Mouse (Mus musculus): Measurements from ENCODE around the gene Phf21a.

Phf21a gene

DNA sequence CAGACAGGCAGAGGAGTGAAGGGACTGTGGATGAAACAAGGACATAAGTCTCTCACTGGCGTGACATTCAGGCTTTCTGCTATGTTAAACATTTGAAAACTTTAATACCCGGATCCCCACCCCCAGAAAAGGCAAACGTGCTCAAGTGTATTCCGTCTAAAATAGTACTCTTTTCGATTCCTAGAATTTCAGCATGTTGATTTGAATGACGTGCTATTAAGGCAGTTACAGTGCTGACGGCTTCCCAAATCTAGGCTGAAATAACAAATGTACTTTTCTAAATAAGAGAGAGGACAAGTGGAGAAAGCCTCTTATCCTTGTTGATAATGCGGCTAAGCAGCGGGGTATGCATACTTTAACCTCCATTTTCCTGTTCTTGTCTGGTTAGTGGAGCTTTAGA lies 137.1 kb downstream of the Phf21a start:
- DNase-seq (ENCODE audit: low spot score in 2 of 2) = no peak

DNA sequence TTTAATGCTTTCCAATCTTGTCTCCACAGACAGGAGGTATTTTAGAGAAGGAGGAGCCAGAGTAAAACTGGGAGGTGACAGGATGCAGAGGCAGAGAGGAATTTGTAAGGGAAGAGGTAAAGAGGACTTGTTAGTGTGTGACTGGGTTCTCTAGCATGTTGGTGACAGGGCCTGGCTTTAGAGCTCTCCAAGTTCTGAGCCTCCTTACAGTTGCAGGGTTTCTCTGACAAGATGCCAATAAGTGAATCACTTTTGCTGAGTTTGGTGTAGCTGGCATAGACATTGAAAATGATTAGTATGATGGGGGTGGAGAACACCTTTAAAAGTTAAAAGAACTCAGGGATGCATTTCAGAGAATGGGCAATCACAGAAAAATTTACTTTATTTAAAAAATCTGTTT lies 138.8 kb downstream of the Phf21a start:
- no peak for DNase-seq (ENCODE audit: low spot score in 2 of 2)

DNA sequence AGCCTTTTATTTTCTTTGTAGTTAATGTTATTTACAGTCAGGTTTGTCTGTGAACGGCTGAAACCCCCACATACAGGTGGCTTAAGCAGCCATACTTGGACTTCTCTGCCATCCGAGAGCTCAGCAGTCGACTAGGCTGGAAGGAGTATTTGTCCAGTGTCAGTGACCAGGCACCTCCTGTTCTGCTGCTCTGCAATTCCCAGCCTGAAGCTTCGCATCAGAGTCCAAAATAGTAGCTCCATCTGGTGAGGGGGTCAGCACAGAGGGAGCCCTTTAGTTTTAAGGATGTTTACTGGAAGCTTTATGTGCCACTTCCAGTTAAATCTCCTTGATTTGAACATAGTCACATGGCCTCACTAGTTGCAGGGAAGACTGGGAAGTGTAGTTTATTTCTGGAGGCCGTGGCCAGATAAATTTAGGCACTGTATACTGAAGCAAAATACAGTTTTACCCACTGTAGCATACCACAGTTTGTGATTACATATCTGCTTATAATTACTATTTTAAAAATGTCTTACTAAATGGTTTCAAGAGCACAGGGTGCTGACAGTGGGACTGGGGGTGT lies 141.9 kb downstream of the Phf21a start:
- DNase-seq (ENCODE audit: low spot score in 2 of 2) = no peak

DNA sequence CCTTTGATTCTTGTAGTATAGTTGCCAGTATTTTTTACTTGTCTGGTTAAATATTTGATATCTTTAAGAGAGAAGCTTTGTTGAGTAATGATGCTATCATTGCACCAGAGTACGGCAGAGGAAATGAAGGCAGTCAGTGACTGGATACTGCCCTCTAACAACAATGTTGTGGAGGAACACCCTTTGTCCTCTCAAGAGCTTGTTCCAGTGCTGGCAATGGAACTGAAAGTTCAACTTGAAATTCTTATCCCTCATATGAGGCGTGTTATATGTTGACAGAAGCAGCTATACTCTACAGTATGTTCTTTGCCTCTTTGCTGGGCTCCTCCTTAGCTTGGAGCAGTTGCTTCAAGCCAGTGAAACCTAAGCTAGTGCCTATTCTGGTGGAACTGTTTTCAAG lies 147.4 kb downstream of the Phf21a start:
- no peak for DNase-seq (ENCODE audit: low spot score in 2 of 2)

DNA sequence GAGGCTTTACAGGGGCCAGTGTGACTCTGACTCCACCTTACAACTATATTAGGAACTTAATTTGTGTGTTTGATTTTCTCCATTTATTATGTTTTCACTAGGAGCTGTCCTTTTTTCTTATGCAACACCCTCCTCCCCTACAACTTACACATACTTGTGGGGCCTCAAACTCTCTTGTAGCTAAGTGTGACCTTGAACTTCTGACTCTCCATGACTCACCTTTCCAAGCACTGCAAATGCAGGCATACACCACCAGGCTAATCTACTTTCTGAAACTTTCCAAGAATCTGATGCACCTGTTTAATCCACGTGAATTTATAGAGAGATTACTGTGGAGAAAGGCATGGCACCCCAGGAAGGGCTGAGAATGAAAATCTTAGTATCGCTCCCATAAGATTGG lies 147.9 kb downstream of the Phf21a start:
- no peak for DNase-seq (ENCODE audit: low spot score in 2 of 2)

DNA sequence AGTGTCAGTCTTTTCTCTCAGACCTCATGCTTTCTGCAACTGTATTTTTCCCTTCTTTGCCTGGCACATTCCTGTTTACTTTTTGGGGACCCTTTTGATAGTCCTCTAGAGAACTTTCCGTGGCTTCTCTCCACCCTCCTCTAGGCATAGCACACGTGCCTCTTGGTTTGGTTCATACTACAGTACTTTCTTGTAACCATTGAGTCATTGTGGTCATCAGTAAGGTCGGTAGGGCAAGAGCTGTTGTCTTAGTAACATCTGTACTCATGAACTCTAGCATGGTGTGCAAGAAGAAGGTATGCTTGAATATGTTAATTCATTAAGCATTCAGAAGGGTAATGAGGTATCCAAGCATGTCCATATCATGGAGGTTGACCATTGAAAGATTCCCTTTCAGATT lies 148.4 kb downstream of the Phf21a start:
- DNase-seq (ENCODE audit: low spot score in 2 of 2) = no peak

DNA sequence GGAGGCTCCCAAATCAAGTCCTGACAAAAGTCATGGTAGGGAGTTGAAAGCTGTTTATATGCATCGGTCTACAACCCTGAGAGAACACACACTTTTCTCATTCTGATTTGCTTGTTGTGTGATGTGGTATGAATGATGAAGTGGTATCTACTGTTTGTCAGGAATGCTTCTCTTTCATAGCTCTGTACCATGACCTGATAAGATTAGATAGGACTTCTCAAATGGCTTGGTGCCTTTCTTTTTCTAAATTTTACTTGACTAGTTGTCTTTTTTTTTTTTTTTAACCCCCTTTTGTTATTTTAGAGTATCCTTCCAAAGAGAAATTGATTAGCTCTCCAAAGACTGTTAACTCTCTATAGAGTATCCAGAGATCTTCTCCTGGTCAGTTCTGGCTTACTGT lies 153.2 kb downstream of the Phf21a start:
- DNase-seq (ENCODE audit: low spot score in 2 of 2) = no peak

DNA sequence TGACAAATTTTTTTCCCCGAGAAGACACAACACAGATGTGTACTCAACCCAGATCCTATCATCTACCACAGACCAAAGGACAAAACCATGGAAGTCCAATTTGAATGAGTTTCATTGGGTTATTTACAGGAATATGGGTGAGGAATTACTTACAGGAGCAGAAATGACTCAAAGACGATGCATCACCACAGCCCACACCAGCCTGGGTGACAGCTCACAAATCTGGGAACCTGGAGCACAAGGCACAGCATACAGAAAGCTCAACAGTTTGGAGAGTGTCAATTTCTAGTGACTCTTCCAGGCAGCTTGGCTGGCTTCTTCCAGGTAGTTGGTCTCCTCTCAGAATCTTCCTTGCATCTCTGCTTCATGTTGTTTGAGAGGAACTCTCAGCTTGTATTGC lies 154.8 kb downstream of the Phf21a start:
- DNase-seq (ENCODE audit: low spot score in 2 of 2) = no peak

DNA sequence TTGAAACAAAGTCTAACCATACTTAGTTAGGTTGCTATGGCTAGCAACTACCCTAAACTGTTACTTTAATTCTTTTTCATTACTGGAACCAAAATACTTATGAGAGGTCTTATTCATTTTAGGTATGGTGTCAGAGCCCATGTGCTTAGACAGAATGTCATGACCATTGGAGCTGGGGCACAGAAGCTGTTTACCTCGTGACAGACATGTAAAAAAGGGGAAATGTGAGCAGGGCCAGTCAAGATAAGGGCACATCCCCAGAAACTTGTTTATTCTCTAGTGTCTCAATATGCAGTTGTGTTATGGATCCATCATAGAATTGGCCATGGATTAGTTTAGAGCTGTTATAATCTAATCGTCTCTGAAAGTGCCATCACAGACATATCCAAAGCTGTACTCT lies 157.6 kb downstream of the Phf21a start:
- DNase-seq (ENCODE audit: low spot score in 2 of 2) = peak in 1 of 2 experiments; percentile 3

DNA sequence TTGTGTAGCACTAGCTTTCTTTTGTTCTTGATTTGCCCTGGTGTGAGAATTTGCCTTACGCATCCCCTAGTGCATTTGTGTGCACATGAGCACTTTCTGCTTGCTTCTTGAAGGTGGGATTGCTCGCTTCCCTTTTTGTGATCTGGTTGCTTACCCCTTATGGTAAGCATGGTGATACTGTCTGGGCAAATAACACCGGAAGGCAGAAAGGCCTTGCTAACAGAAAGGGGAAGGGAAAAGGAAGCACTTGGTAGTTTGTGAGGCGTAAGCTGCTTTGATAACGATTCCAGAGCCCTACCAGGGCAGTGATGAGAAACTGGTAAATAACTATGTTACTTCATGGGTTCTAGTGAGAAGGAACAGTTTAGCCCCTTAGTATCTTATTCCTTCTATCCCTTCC lies 160.9 kb downstream of the Phf21a start:
- DNase-seq (ENCODE audit: low spot score in 2 of 2) = peak; percentile 54 to 55

DNA sequence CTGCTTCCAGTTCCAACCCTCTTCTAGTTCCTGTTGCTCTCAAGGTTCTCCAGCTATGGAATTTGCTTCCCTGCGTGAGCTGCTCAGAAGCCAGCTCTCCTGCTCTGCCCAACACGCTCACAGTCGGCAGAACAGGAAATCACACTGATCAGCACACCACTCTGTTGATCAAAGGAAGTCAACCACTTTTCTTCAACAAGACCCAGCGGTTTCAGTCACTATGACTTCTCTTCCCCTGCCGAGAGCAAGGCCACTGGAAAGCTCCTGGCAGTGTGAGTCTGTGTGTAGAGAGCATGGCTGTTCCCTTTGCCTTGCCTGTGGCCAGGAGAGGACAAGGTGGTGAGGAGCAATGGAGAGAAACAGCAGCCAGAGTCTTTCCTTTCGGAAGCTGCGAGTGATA lies 163.2 kb downstream of the Phf21a start:
- no peak for DNase-seq (ENCODE audit: low spot score in 2 of 2)

DNA sequence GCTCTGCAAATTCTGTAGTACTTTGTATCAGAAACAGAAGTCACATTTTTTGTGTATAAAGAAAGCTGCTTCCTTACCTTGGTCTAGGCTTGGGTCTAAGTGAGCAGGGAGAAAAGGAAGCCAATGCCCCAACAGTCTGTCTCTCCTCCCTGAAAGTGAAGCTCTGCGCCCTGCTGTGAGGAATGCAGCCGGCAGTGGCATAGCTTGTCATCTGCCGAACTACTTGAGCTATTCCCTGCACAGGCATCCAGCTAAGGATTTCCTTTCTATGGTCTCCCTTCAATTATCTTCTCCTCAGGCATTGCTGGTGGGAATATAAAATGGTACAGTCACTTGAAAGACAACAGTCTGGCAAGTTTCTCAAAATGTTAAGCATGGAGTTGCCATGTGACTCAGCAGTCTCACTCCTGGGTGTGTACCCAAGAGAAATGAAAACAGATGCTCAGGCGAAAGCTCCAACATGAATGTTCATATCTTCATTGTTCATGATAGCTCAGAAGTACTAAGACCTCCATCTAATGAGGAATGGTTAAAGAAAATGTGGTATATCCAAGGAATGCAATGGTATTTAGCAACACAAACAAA lies 164.5 kb downstream of the Phf21a start:
- DNase-seq (ENCODE audit: low spot score in 2 of 2) = no peak

DNA sequence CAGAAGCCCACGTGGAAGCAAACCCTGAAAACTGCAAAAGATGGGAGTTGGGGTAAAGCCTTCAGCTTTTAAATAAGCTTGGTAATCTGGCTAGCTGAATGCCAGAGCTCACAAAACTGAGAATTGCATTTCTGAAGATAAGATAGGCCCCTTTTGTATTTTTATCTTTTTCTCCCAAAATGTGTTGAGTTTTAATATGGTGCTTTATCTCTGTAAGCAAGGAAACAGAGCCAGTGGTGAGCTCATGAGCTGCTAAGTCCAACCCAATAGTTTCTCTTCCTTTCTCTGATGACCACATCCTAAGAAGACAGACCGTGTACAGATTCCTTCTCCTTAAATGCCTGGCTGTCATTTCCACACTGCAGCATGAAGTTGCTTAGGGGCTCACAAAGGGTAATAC lies 167.0 kb downstream of the Phf21a start:
- DNase-seq (ENCODE audit: low spot score in 2 of 2) = no peak

DNA sequence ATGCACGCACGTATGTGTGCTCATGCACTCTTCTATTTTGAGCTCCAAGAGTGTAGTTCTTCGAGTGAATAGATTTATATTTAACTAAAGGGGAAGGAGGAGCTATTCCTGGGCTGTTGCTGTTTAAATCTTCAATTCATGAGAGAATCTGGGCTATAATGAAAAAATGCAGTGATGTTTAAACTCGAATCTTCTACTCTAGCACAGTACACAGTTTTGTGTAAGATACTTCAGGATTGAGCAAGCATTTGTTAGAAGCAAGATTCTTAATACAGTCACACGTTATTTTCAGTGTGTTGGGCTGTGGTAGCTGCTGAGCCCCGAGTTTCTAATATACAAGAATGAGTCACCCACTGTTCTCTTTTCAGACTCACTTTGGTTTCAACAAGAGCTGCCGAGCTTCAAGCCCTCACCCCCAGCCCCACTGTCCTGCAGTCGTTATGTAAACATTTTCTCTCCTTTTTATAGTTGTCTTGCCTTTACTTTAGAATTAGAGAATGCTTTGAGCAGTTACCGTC lies 173.2 kb downstream of the Phf21a start:
- DNase-seq (ENCODE audit: low spot score in 2 of 2) = no peak

DNA sequence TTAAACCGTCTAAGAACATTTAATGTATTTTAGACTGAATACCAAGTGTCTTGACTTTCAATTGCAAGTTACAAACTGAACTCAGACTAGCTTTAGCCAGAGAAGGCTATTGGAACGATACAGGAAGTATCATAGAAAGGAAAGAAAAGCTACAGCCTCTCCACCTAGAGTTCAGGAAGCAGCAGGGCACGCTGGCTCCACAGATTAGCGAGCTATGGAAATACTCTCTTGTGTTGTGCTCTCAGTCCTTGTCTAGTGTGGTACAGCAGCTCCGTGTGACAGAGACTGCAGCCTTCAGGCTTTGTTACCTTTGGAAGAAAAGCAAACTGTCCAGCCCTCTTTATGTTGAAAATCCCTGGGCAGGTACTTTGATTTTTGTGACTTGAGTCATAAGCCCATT lies 176.3 kb downstream of the Phf21a start:
- DNase-seq (ENCODE audit: low spot score in 2 of 2) = no peak

DNA sequence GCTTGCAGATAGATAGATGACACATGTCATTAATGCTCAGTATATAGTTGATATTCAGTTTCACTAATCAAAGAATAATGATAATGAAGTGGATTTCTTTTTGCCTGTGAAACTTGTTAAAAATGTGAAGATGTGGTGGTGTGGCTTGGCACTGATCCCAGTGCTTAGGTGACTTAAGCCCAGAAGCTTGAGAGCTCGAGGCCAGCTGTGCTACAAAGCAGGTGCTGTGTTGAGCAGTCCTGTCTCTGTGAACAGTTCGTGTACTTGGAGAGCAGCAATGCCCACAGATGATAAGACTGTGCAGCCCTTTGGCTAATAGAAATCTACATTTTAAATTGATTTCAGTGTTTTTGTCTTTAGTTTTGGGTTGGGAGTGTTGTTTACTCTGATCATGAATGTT lies 179.6 kb downstream of the Phf21a start:
- no peak for DNase-seq (ENCODE audit: low spot score in 2 of 2)

DNA sequence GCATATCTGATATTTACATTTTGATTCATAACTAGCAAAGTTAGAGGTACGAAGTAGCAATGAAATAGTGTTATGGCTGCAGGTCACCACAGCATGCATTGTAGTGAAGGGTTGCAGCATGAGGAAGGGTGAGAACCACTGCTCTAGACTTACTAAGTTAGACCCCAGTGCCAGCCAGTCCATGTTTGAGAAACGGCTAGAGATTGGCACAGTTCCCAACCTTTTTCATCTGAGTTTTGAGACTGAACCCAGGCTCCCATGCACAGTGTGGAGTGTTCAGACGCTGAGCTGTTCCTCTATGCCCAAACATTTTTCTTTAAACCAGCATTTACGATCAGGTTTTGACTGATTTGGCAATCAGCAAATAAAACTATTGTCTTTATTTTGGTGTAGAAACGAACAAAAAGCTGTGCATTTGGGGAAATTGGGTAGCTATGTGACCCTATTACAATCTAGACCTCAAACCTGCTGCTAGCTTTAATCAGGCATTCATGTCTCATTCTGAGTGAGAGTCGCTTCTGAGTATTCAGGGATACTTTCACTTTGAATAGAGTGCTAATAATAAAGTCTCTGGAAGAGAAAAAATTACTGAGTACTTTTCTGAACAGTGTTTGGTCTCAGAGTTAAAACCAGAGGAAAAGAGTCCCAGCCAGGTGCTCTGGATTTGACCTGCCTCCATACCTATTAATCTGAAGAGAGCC lies 180.3 kb downstream of the Phf21a start:
- DNase-seq (ENCODE audit: low spot score in 2 of 2) = no peak

DNA sequence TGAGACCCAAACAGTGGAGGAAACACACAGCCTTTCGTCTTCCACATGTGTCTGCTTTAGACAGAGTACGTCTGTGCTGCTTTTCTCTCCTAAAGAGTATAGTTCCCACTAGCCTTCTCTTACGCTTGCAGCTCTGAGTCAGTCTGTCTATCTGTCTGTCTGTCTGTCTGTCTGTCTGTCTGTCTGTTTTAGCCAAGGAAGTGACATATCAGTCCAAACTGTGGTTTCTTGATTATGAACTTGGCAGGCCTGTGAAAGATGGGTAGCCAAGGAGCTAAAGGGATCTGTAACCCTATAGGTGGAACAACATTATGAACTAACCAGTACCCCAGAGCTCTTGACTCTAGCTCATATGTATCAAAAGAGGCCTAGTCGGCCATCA lies 180.9 kb downstream of the Phf21a start:
- no peak for DNase-seq (ENCODE audit: low spot score in 2 of 2)

DNA sequence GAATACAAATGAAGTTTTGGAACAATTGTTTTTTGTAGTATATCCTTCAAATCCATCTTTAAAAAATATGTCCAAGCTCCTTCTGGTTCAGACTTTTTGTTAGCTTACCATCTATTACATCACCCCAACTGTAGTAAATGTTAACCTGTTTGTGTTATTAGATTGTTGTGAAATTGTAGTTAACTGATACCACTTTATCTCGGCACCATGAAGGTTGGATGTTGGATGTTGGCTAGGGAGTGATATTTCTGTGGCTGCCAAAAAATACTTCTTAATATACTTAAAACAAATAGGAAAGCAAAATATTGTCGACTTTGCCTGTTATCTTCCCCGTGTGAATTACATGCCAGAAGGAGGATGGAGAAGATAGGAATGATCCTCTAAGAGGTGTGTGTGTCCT lies 184.9 kb downstream of the Phf21a start:
- no peak for DNase-seq (ENCODE audit: low spot score in 2 of 2)

DNA sequence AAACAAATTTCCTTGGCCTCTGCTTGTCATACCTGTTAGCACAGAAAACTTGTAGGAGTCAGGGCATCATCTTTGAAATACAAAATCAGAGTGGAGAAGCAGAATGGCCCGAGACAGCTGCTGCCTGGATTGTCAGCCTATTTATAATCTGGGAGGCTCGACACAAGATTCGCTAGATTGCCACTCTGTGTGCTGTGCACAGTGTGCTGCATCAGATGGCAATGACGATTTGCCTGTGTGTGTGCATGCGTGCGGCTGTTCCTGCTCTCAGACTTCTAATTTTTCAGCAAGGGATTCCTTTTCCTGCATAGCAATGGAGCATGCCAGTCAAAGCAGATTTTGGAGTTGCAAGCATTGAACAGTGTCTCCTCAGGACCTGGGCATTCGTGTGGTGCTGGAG lies 185.7 kb downstream of the Phf21a start:
- DNase-seq (ENCODE audit: low spot score in 2 of 2) = no peak

DNA sequence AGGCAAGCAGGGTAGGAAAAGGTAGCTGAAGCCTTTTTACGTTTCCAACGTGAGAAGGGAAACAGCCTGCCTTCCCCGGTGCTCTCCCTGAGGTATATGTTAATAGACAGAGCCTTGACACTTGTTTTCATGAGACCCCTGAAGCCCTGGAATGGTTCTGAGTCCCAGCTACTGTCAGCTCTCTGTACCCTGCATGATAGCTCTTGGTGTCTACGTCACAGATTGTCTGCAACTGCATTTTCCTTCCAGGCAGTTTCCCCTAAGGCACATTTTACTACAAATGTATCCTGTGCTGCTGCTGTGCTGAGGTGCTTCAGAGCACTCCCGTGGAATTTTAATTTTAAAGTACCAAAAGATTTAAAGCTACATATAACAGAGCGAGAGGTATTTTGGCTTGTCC lies 186.5 kb downstream of the Phf21a start:
- no peak for DNase-seq (ENCODE audit: low spot score in 2 of 2)

DNA sequence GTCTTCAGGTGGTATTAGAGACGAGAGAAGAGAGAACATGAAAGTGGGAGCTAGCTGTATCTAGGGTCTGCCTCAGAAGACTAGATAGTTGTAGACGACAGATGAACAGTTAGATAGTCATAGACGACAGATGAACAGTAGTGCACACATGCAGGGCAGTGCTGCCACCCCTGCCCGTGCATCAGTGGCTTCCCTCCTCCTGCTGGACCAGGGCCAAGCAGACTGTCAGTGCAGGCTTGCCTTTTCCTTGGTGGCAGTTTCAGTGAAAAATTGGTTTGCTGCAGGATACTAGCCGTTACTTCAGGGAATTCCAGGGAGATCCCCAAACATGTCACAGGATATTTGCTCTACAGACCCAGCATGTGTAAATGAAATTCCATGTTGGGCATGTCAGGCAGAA lies 192.7 kb downstream of the Phf21a start:
- no peak for DNase-seq (ENCODE audit: low spot score in 2 of 2)

DNA sequence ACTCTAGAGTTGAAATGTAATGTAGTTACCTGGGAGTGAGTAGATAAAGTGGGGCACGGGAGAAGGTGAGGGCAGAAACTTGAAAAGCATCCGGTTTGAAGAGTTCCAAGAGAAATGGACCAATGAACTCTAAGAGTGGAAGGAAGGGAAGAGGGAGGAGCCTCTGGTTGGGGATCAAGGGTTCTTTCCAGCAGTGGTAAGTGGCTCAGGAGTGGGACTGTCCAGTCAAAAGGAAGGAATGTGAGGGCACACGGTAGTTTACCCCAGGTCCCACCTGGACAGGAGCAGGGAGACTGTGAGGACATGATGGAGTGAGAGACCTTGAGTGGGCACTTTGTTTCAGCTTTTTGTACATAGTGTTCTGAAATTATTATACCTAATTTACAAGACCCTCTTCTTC lies 196.4 kb downstream of the Phf21a start:
- no peak for DNase-seq (ENCODE audit: low spot score in 2 of 2)

DNA sequence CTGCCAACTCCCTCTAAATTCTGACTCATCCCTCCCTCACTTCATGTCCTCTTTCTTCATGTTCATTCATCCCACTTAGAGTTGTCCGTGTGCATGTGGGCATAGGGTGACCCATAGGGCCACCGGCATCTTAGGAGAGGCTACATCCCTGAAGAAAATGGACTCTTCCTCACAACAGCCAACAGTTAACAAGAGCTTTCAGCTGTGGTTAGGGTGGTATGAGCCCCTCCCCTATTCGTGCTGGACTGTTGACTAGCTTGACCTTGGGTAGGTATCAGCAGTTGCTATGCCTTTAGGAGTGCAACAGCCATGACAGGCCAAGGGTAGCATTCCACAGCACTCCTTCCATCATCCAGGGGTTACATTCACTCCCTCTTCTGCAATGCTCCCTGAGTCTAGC lies 198.6 kb downstream of the Phf21a start:
- no peak for DNase-seq (ENCODE audit: low spot score in 2 of 2)

Measured in spleen, postnatal 36 days (tissue).